In genomic region chr14:33313624-33314023, GRCm38 (mm10) we compare ENCODE assay signal across 8 mouse cellular contexts.
A peak's percentile ranks its signal among the peaks of the same experiment; 100 is the strongest.
DNase-seq lines count a peak whose midpoint lies in the region; ATAC-seq lines count a peak whose summit lies in the region.

No protein-coding gene starts in this region.

- 0 out of 2 replicates have a peak overlapping the region, but pooled peaks have one; percentile 30 for H3K4me2 ChIP-seq in kidney, embryonic 15.5 days
- H3K4me2 ChIP-seq in liver, embryonic 11.5 days = no peak overlapping the region
- no peak overlapping the region for H3K4me2 ChIP-seq in neural tube, embryonic 11.5 days (ENCODE audit: low read depth)

- DNase-seq in B cell, adult 2 months = peak; percentile 69 to 70
- DNase-seq in WW6 (ENCODE audit: low read depth, low spot score) = peak; percentile 31
- peak; percentile 90 for DNase-seq in embryo, embryonic 10 days (ENCODE audit: low spot score)
- DNase-seq in liver, embryonic 11.5 days (ENCODE audit: low spot score) = no peak
- peak; percentile 76 for DNase-seq in neural tube, embryonic 11.5 days (ENCODE audit: low spot score)
- DNase-seq in thymus, postnatal 14 days = peak; percentile 49

- no peak overlapping the region for H3K9ac ChIP-seq in kidney, embryonic 15.5 days
- H3K9ac ChIP-seq in liver, embryonic 11.5 days (ENCODE audit: low read depth, low read length) = no peak overlapping the region
- H3K9ac ChIP-seq in neural tube, embryonic 11.5 days (ENCODE audit: low read length) = no peak overlapping the region

- 0% methylated on average over 4 of the region's 4 CpGs for WGBS in kidney, embryonic 15.5 days
- 1% methylated on average over 4 of the region's 4 CpGs for WGBS in liver, embryonic 11.5 days
- WGBS in neural tube, embryonic 11.5 days = 0% methylated on average over 4 of the region's 4 CpGs

- peaks cover 31% of the 10 kb centered on the region for H3K27me3 ChIP-seq in kidney, embryonic 15.5 days
- peaks cover 2% of the 10 kb centered on the region; the same call in 1 of the 2 replicates for H3K27me3 ChIP-seq in liver, embryonic 11.5 days (replicated peaks; ENCODE audit: control insufficient read depth, insufficient read depth, low read length)
- H3K27me3 ChIP-seq in neural tube, embryonic 11.5 days (ENCODE audit: control insufficient read depth, insufficient read depth, low read length) = no peaks in the 10 kb centered on the region; the same call in 1 of the 2 replicates

- H3K4me1 ChIP-seq in kidney, embryonic 15.5 days = peaks cover 16% of the 10 kb centered on the region
- no peaks in the 10 kb centered on the region; the same call in 1 of the 2 replicates for H3K4me1 ChIP-seq in liver, embryonic 11.5 days (replicated peaks; ENCODE audit: control insufficient read depth, insufficient read depth, low read length)
- no peaks in the 10 kb centered on the region for H3K4me1 ChIP-seq in neural tube, embryonic 11.5 days (ENCODE audit: control insufficient read depth, insufficient read depth, low read length)

- no peaks in the 10 kb centered on the region for H3K36me3 ChIP-seq in kidney, embryonic 15.5 days
- H3K36me3 ChIP-seq in liver, embryonic 11.5 days (ENCODE audit: control insufficient read depth, insufficient read depth, low read length) = no peaks in the 10 kb centered on the region
- no peaks in the 10 kb centered on the region for H3K36me3 ChIP-seq in neural tube, embryonic 11.5 days (ENCODE audit: control insufficient read depth, insufficient read depth, low read length)

- ATAC-seq in granulocyte monocyte progenitor cell, adult 5-6 weeks (replicated peaks; ENCODE audit: poor library complexity, severe bottlenecking) = peak; percentile 85
- peak; percentile 53; the same call in 1 of the 2 replicates for ATAC-seq in kidney, embryonic 15.5 days (replicated peaks; ENCODE audit: low FRiP score)
- ATAC-seq in liver, embryonic 11.5 days (replicated peaks; ENCODE audit: low FRiP score) = 0 out of 2 replicates have a peak, but pooled peaks have one; percentile 41
- ATAC-seq in neural tube, embryonic 11.5 days (ENCODE audit: insufficient read depth, low FRiP score, low TSS enrichment) = no peak; the same call in 1 of the 2 replicates

- H3K27ac ChIP-seq in kidney, embryonic 15.5 days = no peak overlapping the region
- no peak overlapping the region for H3K27ac ChIP-seq in liver, embryonic 11.5 days (ENCODE audit: low read depth, low read length)
- no peak overlapping the region for H3K27ac ChIP-seq in neural tube, embryonic 11.5 days (ENCODE audit: low read depth, low read length)

- no peaks in the 10 kb centered on the region for H3K9me3 ChIP-seq in kidney, embryonic 15.5 days (replicated peaks)
- H3K9me3 ChIP-seq in liver, embryonic 11.5 days (ENCODE audit: control insufficient read depth, low read length) = no peaks in the 10 kb centered on the region
- no peaks in the 10 kb centered on the region for H3K9me3 ChIP-seq in neural tube, embryonic 11.5 days (ENCODE audit: control insufficient read depth, low read length)

- no peak overlapping the region for H3K4me3 ChIP-seq in kidney, embryonic 15.5 days (replicated peaks)
- no peak overlapping the region for H3K4me3 ChIP-seq in liver, embryonic 11.5 days (ENCODE audit: low read depth, low read length)
- H3K4me3 ChIP-seq in neural tube, embryonic 11.5 days (ENCODE audit: low read depth, low read length) = no peak overlapping the region
